Mouse (Mus musculus) liver, embryonic 15.5 days (tissue): ENCODE data around the gene Gm20388. TPM values are rescaled to one million over a fixed set of nuclear protein-coding genes. Genes with fewer than 3 reads are reported as not detected.

Source experiments
- ATAC-seq: fragments of 200-750 bp; cut with Nextera tagmentation; 2 replicates; pipeline ENCODE4 v1.8.0; 2017; ENCODE audit warnings: moderate number of reproducible peaks, mild to moderate bottlenecking, moderate library complexity; ENCODE audit not compliant: insufficient read depth
- H3K27ac ChIP-seq: fragments of 300-500 bp; sonication (generic); replicated peaks from 2 replicates; pipeline ENCODE4 v1.5.1; 2015; ENCODE audit warnings: mild to moderate bottlenecking, inconsistent platforms
- H3K27me3 ChIP-seq: fragments of 300-500 bp; sonication (generic); 2 replicates; pipeline ENCODE4 v1.6.1; 2015; ENCODE audit warnings: mild to moderate bottlenecking, inconsistent platforms
- H3K36me3 ChIP-seq: fragments of 300-500 bp; sonication (generic); replicated peaks from 2 replicates; pipeline ENCODE4 v1.6.1; 2015; ENCODE audit warnings: moderate library complexity, mild to moderate bottlenecking, inconsistent platforms
- H3K4me1 ChIP-seq: fragments of 300-500 bp; sonication (generic); replicated peaks from 2 replicates; pipeline ENCODE4 v1.6.1; 2015; ENCODE audit warnings: inconsistent platforms
- H3K4me2 ChIP-seq: fragments of 300-500 bp; sonication (generic); 2 replicates; pipeline ENCODE4 v1.6.1; 2015; ENCODE audit warnings: moderate library complexity, mild to moderate bottlenecking, inconsistent platforms
- H3K4me3 ChIP-seq: fragments of 300-500 bp; sonication (generic); replicated peaks from 2 replicates; pipeline ENCODE4 v1.5.1; 2015; ENCODE audit warnings: mild to moderate bottlenecking, inconsistent platforms
- H3K9ac ChIP-seq: fragments of 300-500 bp; sonication (generic); 2 replicates; pipeline ENCODE4 v1.6.1; 2015; ENCODE audit warnings: moderate library complexity, mild to moderate bottlenecking, inconsistent platforms
- H3K9me3 ChIP-seq: fragments of 300-500 bp; sonication (generic); replicated peaks from 2 replicates; pipeline ENCODE4 v1.6.1; 2016; ENCODE audit warnings: inconsistent platforms
- WGBS: fragments of 180-500 bp; shearing (Covaris S2); methylation state at CpG from one replicate; pipeline ENCODE4 v1.1.7; 2015; ENCODE audit warnings: mixed read lengths; ENCODE audit not compliant: insufficient replicate concordance; 5-methylcytosine and 5-hydroxymethylcytosine counted together
- polyA plus RNA-seq: library from polyadenylated mRNA; unstranded; fragments of >200 nt; fragmentation: Nextera tagmentation; extraction: Ambion mirVana; gene quantifications from 2 replicates; pipeline ENCODE4 v1.2.1, GENCODE M21; 2015

Gene Gm20388
- polyA plus RNA-seq, 1 experiment from 2014 or later: not detected

- H3K4me3 ChIP-seq: no peak overlapping the region
- H3K9me3 ChIP-seq: no peaks in the 10 kb centered on the region
- 81% methylated on average over 12 of the region's 12 CpGs for WGBS
- ATAC-seq: no peak
- no peak overlapping the region for H3K27ac ChIP-seq
- peaks cover 26% of the 10 kb centered on the region for H3K36me3 ChIP-seq
- no peaks in the 10 kb centered on the region for H3K27me3 ChIP-seq
- H3K4me2 ChIP-seq: no peak overlapping the region
- no peak overlapping the region for H3K9ac ChIP-seq
- H3K4me1 ChIP-seq: 0 out of 2 replicates have a peak, but pooled peaks cover 3% of the 10 kb centered on the region
Measured at GRCm38 (mm10) chr8:121602411-121602810, 1691.8 kb downstream of the Gm20388 start.

DNA sequence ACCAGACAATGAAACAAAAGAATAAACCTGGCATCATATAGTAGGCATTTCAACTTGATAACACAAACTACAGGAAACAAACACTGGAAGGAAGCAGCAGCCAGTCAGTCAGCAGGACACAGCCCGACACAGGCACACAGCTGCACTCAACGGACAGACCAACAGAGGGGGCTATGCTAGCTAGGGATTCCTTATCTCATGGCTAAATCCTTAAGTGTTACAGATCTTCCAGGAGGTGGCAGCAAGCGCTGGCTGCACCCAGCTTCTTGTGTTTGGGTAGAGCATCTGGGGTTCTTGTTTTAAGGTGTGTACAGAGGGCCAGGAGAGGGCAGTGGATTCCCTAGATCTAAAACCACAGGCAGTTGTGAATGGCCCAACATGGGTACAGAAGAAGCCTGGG lies 1692.2 kb downstream of the Gm20388 start:
- H3K4me3 ChIP-seq: no peak overlapping the region
- H3K9me3 ChIP-seq: no peaks in the 10 kb centered on the region
- no peak overlapping the region for H3K27ac ChIP-seq
- ATAC-seq: no peak
- H3K4me2 ChIP-seq: no peak overlapping the region
- H3K36me3 ChIP-seq: peaks cover 22% of the 10 kb centered on the region
- WGBS: 17% methylated on average over 3 of the region's 3 CpGs
- no peaks in the 10 kb centered on the region for H3K27me3 ChIP-seq
- H3K9ac ChIP-seq: no peak overlapping the region
- H3K4me1 ChIP-seq: 0 out of 2 replicates have a peak, but pooled peaks cover 3% of the 10 kb centered on the region

DNA sequence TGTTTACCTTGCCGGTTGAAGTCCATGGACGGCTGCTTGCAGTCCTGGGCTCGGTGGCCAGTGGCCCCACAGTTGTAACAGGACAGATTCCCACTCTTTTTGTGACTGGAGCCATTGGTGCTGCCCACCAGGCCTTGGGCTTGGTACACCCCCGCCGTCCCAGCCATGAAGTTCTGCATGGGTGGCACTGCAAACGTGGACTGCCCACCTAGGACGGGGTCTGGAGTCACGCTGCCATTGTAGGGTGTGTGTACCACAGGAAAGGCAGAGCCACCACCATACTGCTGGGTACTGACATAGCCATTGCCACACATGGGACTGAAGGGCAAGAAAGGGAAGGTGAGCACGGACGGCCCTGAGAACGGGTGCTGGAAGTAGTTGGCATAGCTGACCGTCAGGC lies 1693.2 kb downstream of the Gm20388 start:
- Histone ChIP-seq H3K4me1 (0 out of 2 replicates have a peak, but pooled peaks cover 3% of the 10 kb centered on the region), H3K27ac (no peak overlapping the region), H3K4me3 (no peak overlapping the region), H3K4me2 (no peak overlapping the region), H3K27me3 (no peaks in the 10 kb centered on the region), H3K9ac (no peak overlapping the region), H3K9me3 (no peaks in the 10 kb centered on the region), H3K36me3 (peaks cover 16% of the 10 kb centered on the region)
- no peak for ATAC-seq
- 71% methylated on average over 12 of the region's 12 CpGs for WGBS

GRCm38 (mm10) chr8:121607661-121608060 lies 1697.0 kb downstream of the Gm20388 start:
- Histone ChIP-seq H3K4me3 (no peak overlapping the region), H3K4me2 (no peak overlapping the region), H3K9me3 (no peaks in the 10 kb centered on the region), H3K27ac (no peak overlapping the region), H3K27me3 (no peaks in the 10 kb centered on the region), H3K4me1 (no peaks in the 10 kb centered on the region), H3K36me3 (no peaks in the 10 kb centered on the region; the same call in 1 of the 2 replicates), H3K9ac (no peak overlapping the region)
- whole genome bisulfite sequencing: 68% methylated on average over 5 of the region's 5 CpGs
- ATAC-seq: no peak

- no peak for ATAC-seq
- H3K9ac ChIP-seq: no peak overlapping the region
- no peaks in the 10 kb centered on the region for H3K4me1 ChIP-seq
- 74% methylated on average over 15 of the region's 15 CpGs for WGBS
- H3K36me3 ChIP-seq: no peaks in the 10 kb centered on the region; the same call in 1 of the 2 replicates
- no peak overlapping the region for H3K27ac ChIP-seq
- H3K4me2 ChIP-seq: no peak overlapping the region
- no peak overlapping the region for H3K4me3 ChIP-seq
- H3K9me3 ChIP-seq: no peaks in the 10 kb centered on the region
- H3K27me3 ChIP-seq: no peaks in the 10 kb centered on the region
Measured at GRCm38 (mm10) chr8:121609251-121609650, 1698.6 kb downstream of the Gm20388 start.

DNA sequence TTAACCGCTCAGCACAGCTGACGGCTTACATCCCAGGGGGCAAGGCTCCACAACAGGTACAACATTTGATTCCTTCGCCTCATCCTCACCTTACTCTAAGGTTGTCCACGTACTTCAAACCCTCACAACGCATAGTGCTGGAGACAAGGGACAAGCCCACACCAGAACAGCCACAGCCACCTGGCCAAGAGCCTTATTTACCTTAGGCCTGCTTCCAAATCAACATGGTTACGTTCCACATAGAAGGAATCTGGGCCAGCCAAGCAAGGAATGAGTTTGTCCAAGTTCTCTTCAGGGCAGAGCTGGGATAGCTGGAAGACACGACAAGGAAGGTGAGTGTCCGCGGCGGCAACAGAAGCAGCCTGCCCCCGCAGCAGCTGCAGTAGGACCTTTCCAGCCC lies 1699.3 kb downstream of the Gm20388 start:
- H3K9me3 ChIP-seq: no peaks in the 10 kb centered on the region
- no peaks in the 10 kb centered on the region for H3K27me3 ChIP-seq
- H3K9ac ChIP-seq: no peak overlapping the region
- H3K27ac ChIP-seq: no peak overlapping the region
- no peak overlapping the region for H3K4me2 ChIP-seq
- ATAC-seq: no peak
- no peaks in the 10 kb centered on the region for H3K4me1 ChIP-seq
- 73% methylated on average over 11 of the region's 11 CpGs for WGBS
- H3K36me3 ChIP-seq: no peaks in the 10 kb centered on the region
- H3K4me3 ChIP-seq: no peak overlapping the region

GRCm38 (mm10) chr8:121613419-121613818 lies 1702.8 kb downstream of the Gm20388 start:
- Histone ChIP-seq H3K36me3 (no peaks in the 10 kb centered on the region), H3K27ac (no peak overlapping the region), H3K9me3 (no peaks in the 10 kb centered on the region), H3K4me2 (no peak overlapping the region), H3K4me1 (no peaks in the 10 kb centered on the region), H3K4me3 (no peak overlapping the region), H3K9ac (no peak overlapping the region), H3K27me3 (no peaks in the 10 kb centered on the region)
- ATAC-seq: no peak

GRCm38 (mm10) chr8:121619401-121619995 lies 1708.9 kb downstream of the Gm20388 start:
- Histone ChIP-seq H3K9ac (no peak overlapping the region), H3K4me2 (no peak overlapping the region), H3K27me3 (no peaks in the 10 kb centered on the region), H3K4me1 (0 out of 2 replicates have a peak, but pooled peaks cover 7% of the 10 kb centered on the region), H3K9me3 (no peaks in the 10 kb centered on the region), H3K4me3 (no peak overlapping the region), H3K27ac (peak overlapping the region; percentile 25), H3K36me3 (no peaks in the 10 kb centered on the region)
- ATAC-seq: peak; percentile 74
- 31% methylated on average over 7 of the region's 7 CpGs for WGBS

DNA sequence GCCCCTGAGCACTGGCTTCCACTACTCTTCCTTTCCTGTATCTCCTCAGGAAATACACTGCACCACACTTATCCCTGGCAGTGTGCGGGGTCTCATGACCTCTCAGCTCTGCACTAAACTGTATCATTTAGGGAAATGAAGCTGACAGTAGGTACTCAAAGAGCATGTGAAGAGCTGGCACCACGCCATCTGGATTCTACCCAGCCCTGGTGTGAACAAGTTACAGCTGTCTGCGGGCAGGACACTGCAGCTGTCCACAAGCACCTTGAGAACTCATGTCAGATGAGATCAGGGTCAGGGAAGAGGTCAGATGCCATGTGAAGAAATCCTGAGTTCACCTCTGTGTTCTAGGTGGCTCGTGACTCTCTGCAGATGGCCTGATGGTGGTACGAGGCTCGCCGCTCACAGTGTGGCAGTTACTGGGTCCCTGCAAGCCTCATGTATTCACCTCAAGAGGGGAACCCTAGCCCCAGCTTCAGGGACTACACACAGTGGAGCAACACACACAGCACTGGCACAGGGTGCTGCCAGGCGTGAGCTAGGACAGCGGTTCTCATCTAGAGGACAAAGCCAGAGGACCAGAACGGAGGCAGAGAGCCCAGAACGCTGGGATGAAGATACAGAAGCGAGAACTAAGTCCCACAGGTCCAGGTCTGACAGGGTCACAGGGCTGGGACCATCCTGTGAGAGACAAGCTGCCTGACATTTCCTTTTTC lies 1710.3 kb downstream of the Gm20388 start:
- Histone ChIP-seq H3K4me1 (0 out of 2 replicates have a peak, but pooled peaks cover 7% of the 10 kb centered on the region), H3K9ac (no peak overlapping the region), H3K36me3 (no peaks in the 10 kb centered on the region), H3K4me3 (no peak overlapping the region), H3K4me2 (no peak overlapping the region), H3K27me3 (no peaks in the 10 kb centered on the region), H3K9me3 (no peaks in the 10 kb centered on the region), H3K27ac (no peak overlapping the region)
- WGBS: 61% methylated on average over 12 of the region's 12 CpGs
- ATAC-seq: peak; percentile 29

GRCm38 (mm10) chr8:121621879-121622278 lies 1711.2 kb downstream of the Gm20388 start:
- Histone ChIP-seq H3K4me1 (0 out of 2 replicates have a peak, but pooled peaks cover 7% of the 10 kb centered on the region), H3K36me3 (no peaks in the 10 kb centered on the region), H3K27ac (no peak overlapping the region), H3K9ac (no peak overlapping the region), H3K27me3 (no peaks in the 10 kb centered on the region), H3K9me3 (no peaks in the 10 kb centered on the region), H3K4me2 (no peak overlapping the region), H3K4me3 (no peak overlapping the region)
- no peak for ATAC-seq
- 31% methylated on average over 1 of the region's 1 CpGs for WGBS

DNA sequence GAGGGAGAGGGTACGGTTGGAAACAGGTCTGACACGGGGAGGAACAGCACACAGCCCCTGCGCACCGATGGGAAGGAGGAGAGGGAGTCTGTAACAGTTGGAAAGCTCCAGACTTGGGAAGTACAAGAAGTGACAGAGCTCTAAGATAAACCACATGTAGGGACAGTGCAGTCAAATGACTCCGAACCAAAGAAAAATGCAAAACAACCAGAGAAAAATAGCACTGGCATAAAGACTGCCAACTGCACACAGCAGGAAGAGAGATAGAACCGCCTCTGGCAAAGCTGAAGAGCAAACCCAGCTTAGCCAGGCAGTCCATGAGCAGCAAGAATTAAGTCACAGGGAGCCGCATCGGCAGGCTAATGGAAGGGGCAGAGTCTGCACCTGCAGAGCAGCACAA lies 1712.4 kb downstream of the Gm20388 start:
- 74% methylated on average over 8 of the region's 8 CpGs for WGBS
- Histone ChIP-seq H3K36me3 (peaks cover 3% of the 10 kb centered on the region; the same call in 1 of the 2 replicates), H3K27ac (no peak overlapping the region), H3K27me3 (no peaks in the 10 kb centered on the region), H3K4me2 (no peak overlapping the region), H3K9me3 (no peaks in the 10 kb centered on the region), H3K4me3 (no peak overlapping the region), H3K9ac (no peak overlapping the region), H3K4me1 (0 out of 2 replicates have a peak, but pooled peaks cover 7% of the 10 kb centered on the region)
- no peak for ATAC-seq
